Mouse (Mus musculus): ENCODE results near the gene Gnb4.

The Gnb4 gene

GRCm38 (mm10) chr3:32616331-32617052 lies at the start of gene Gnb4:
TSS of gene Gnb4 (minus strand) at chr3:32616585.
- peak; percentile 60 to 71 for DNase-seq

GRCm38 (mm10) chr3:32661556-32661930 lies 45.2 kb upstream of the Gnb4 start:
- DNase-seq = no peak

GRCm38 (mm10) chr3:32660831-32661555 lies 44.6 kb upstream of the Gnb4 start:
- DNase-seq = no peak

- no peak for DNase-seq
Observed at GRCm38 (mm10) chr3:32660276-32660675, 43.9 kb upstream of the Gnb4 start.

- DNase-seq = no peak
Observed at GRCm38 (mm10) chr3:32659506-32659905, 43.1 kb upstream of the Gnb4 start.

GRCm38 (mm10) chr3:32658821-32659220 lies 42.4 kb upstream of the Gnb4 start:
- no peak for DNase-seq

- DNase-seq = no peak
Observed at GRCm38 (mm10) chr3:32658401-32658800, 42.0 kb upstream of the Gnb4 start.

- DNase-seq = no peak
Observed at GRCm38 (mm10) chr3:32656398-32656994, 40.1 kb upstream of the Gnb4 start.

GRCm38 (mm10) chr3:32655994-32656393 lies 39.6 kb upstream of the Gnb4 start:
- DNase-seq = no peak

- no peak for DNase-seq
Observed at GRCm38 (mm10) chr3:32652739-32653138, 36.4 kb upstream of the Gnb4 start.

- no peak for DNase-seq
Observed at GRCm38 (mm10) chr3:32649284-32649683, 32.9 kb upstream of the Gnb4 start.

GRCm38 (mm10) chr3:32646918-32647317 lies 30.5 kb upstream of the Gnb4 start:
- no peak for DNase-seq

GRCm38 (mm10) chr3:32644751-32645150 lies 28.4 kb upstream of the Gnb4 start:
- no peak for DNase-seq

- DNase-seq = no peak
Observed at GRCm38 (mm10) chr3:32642116-32642515, 25.7 kb upstream of the Gnb4 start.

- peak in 1 of 2 experiments; percentile 18 for DNase-seq
Observed at GRCm38 (mm10) chr3:32638240-32638639, 21.9 kb upstream of the Gnb4 start.

- no peak for DNase-seq
Observed at GRCm38 (mm10) chr3:32632760-32633264, 16.4 kb upstream of the Gnb4 start.

- DNase-seq = no peak
Observed at GRCm38 (mm10) chr3:32630210-32630609, 13.8 kb upstream of the Gnb4 start.

GRCm38 (mm10) chr3:32628141-32628540 lies 11.8 kb upstream of the Gnb4 start:
- DNase-seq = no peak

- no peak for DNase-seq
Observed at GRCm38 (mm10) chr3:32622106-32622505, 5.7 kb upstream of the Gnb4 start.

- DNase-seq = no peak
Observed at GRCm38 (mm10) chr3:32621658-32622057, 5.3 kb upstream of the Gnb4 start.

GRCm38 (mm10) chr3:32617053-32617642 lies 763 bp upstream of the Gnb4 start:
- DNase-seq = no peak

GRCm38 (mm10) chr3:32616006-32616330 lies 417 bp downstream of the Gnb4 start:
- no peak for DNase-seq

GRCm38 (mm10) chr3:32615376-32615775 lies 1.0 kb downstream of the Gnb4 start:
- no peak for DNase-seq

GRCm38 (mm10) chr3:32614786-32615185 lies 1.6 kb downstream of the Gnb4 start:
- DNase-seq = no peak

Measured in cerebellum, postnatal 14 days (tissue).